Mouse (Mus musculus): ENCODE measurements at regions not wholly inside any gene's neighbourhood (a gene's known extent, or its start where the extent isn't known, plus 50 kb on each side); places are given as distances from the start of the nearest gene placed in this dataset.
"Not testable (repeated sequence)": the region's sequence is repeated elsewhere in the genome, so short reads cannot be mapped to it uniquely, and the experiment has no call there.

DNA sequence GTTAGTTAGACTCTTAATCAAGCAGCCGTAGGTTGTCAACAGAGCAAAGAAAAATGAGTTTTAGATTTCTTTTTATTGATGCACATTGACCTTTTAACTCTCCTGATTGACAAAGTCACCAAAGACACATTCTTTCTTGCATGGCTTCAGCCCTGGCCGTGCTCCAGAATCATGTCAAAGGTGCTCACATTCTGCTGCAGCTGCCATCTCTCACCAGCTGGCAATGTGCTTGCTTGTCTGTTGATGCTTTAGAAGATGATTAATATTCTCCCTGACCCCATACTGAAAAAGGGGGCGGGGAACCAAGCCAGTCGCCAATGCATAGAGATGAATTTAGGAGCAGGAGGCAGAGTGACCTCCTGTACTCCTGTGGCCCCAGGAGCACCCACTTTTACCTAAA, 510.1 kb downstream of the Hace1 start:
- DNase-seq (ENCODE audit: low spot score): no peak

DNA sequence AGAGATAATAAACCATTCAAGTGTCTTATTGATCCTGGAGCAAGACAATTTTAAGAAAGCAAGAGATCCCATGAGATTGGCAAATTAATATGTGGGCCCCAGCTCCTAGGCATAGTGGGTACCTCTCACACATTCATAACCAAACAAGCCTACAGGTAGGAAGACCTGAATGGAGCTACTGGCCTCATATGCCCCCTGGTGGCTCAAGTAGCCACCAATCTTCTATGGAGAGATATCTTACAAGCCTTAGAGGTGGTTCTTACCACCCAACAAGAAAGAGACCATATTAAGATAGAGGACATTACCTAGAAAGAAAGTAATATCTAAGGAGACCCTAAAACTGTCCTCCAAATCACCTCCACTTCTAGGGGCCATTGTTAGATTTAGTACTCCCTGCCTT, 523.2 kb downstream of the Hace1 start:
- no peak for DNase-seq (ENCODE audit: low spot score)

- no peak for DNase-seq (ENCODE audit: low spot score)
Measured at GRCm38 (mm10) chr10:46108810-46109209, 531.2 kb downstream of the Hace1 start.

DNA sequence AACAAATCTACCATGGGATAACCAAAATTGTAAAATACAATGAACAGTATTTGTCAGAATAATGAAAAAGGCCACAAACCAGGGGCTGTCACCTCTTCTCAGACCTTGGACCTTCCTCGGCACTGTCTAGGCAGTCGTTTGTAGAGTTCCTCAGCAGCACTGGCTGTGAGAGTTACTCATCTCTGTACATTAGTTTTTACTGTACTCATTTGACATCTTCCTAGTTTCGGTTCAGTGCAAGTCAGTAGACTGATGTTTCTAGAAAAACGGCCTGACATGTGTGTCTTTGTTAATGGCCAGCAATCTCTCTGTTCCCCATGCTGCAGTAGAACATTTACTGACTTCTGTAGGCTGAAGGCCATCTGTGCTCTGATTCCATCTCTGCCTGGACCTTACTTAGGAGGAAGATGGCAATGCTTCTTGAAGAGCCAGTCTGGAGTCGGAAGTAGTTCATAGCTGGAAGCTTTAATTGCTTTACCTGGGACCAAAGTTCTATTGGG, 537.1 kb downstream of the Hace1 start:
- no peak for DNase-seq (ENCODE audit: low spot score)

DNA sequence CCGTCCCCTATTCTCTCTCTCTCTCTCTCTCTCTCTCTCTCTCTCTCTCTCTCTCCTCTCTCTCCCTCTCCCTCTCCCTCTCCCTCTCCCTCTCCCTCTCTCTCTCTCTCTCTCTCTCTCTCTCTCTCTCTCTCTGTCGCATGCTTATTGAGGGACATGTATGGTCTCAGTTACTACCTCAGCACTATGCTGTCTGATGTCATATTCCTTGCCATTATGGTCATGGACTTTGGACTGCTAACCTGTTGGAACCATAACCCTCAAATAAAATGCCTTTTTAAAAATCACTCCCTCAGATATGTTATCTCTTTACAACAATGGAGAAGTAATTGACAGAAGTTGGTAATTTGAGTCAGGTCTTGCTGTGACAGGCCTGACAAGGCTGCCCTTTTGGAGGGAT, 544.8 kb downstream of the Hace1 start:
- DNase-seq (ENCODE audit: low spot score): not testable (repeated sequence)

GRCm38 (mm10) chr10:46123795-46124194, 546.2 kb downstream of the Hace1 start:
- DNase-seq (ENCODE audit: low spot score): no peak

DNA sequence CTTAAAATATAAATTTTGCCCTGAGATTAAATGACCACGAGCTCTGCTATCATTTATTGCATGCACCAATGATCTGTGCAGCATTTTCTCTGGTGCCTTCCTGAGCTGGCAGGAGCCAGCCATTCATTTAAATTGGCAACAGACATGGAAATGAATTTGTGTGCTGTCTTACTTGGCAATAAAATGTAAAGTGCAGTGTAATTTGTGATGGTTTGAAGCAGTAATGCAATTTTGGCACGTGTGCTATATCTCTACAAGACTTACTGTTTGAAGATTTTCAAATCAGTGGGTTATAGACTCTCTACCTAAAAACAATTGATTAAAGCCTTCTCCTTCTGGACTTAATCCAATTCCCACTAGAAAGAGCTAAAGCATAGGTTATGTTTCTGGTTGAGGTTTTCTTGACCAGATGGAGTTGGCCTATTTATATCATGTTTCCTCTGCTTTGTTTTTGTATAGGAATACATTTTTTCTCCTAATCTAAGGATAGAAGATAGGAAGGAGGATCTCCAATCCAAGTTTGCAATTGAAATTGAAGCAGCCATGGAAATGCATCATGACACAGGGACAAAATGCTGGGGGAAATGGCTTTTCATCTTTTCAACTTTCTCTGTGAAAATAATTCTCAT, 557.6 kb downstream of the Hace1 start:
- no peak for DNase-seq (ENCODE audit: low spot score)

DNA sequence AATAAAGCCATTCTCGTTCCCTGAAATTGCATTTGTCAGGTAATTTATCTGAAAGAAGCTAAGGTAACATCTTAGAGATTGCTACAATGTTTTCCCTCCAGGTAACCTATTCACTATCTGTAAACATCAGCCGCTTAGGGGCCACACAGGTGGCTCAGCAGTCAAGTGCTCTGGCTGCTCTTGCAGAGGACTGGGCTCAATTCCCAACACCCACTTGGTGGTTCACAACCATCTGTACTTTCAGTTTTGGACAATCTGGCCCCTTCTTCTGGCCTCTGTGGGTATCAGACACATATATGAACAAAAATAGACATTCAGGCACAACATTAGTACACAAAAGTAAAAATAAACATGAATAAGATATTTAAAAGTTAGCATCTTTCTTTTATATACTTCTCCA, 596.4 kb downstream of the Hace1 start:
- no peak for DNase-seq (ENCODE audit: low spot score)

- no peak for DNase-seq (ENCODE audit: low spot score)
Measured at GRCm38 (mm10) chr10:46185763-46186458, 608.3 kb downstream of the Hace1 start.

- no peak for DNase-seq (ENCODE audit: low spot score)
Measured at GRCm38 (mm10) chr10:46194143-46194542, 616.5 kb downstream of the Hace1 start.

- no peak for DNase-seq (ENCODE audit: low spot score)
Measured at GRCm38 (mm10) chr10:46226837-46227402, 649.3 kb downstream of the Hace1 start.

DNA sequence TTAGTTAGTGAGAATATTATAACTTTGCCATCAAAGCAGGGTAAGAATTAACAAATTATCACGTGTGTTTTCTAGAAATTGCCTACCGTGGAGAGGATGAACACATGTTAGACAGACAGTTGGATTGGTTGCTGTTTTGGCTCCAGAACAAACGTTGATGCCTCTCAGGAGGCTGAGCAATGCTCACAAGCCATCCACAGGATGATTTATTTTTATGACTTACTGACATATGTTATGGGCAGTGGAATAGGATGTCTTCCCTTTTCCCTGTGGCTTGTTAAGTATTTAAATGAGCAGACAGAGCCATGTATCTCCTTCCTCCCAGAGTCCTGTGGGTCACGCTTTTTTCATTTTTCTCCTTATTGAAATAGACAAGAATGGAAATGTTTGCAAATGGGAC, 652.0 kb downstream of the Hace1 start:
- DNase-seq (ENCODE audit: low spot score): no peak

DNA sequence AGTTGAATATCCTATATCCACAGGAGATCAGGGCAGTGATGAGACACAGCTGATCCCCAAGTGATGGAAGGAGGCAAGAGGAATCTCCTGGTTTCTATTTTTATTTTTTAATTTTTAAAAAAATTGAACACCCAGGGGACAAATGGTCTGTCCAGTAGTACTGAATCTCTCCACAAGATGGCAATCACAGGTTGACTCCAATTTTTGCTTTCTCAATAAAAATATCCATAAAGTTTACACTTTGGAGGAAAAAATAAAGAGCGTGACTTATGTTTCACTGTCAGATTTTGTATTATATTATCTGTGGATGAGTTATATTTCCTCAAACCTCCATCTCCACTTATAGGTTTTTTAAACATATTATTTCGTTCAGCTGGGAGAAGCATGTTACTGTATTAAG, 658.0 kb downstream of the Hace1 start:
- no peak for DNase-seq (ENCODE audit: low spot score)

GRCm38 (mm10) chr10:46255575-46255974, 677.9 kb downstream of the Hace1 start:
- DNase-seq (ENCODE audit: low spot score): no peak

- DNase-seq (ENCODE audit: low spot score): no peak
Measured at GRCm38 (mm10) chr10:46269710-46270109, 692.1 kb downstream of the Hace1 start.

GRCm38 (mm10) chr10:46273846-46274245, 696.2 kb downstream of the Hace1 start:
- no peak for DNase-seq (ENCODE audit: low spot score)

- no peak for DNase-seq (ENCODE audit: low spot score)
Measured at GRCm38 (mm10) chr10:46294290-46294689, 716.7 kb downstream of the Hace1 start.

DNA sequence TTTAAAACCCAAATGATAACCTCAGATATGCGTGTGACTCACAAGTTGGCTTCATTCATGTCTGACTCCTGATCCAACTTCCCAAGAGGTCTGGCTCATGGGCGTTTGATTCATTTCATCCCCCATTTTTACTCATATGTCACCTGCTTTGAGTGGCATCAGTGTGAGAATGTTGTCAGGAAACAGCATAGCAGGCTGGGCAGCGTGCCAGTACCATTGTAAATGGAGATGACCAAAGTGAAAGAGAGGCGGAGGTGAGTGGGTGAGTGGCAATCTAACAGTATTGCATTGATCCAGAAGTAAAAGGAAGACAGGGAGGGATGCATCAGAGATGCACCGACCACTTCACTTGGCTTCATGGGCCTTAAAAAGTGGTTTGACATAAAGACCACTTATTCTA, 720.7 kb downstream of the Hace1 start:
- no peak for DNase-seq (ENCODE audit: low spot score)

GRCm38 (mm10) chr10:46299521-46299920, 721.9 kb downstream of the Hace1 start:
- no peak for DNase-seq (ENCODE audit: low spot score)

DNA sequence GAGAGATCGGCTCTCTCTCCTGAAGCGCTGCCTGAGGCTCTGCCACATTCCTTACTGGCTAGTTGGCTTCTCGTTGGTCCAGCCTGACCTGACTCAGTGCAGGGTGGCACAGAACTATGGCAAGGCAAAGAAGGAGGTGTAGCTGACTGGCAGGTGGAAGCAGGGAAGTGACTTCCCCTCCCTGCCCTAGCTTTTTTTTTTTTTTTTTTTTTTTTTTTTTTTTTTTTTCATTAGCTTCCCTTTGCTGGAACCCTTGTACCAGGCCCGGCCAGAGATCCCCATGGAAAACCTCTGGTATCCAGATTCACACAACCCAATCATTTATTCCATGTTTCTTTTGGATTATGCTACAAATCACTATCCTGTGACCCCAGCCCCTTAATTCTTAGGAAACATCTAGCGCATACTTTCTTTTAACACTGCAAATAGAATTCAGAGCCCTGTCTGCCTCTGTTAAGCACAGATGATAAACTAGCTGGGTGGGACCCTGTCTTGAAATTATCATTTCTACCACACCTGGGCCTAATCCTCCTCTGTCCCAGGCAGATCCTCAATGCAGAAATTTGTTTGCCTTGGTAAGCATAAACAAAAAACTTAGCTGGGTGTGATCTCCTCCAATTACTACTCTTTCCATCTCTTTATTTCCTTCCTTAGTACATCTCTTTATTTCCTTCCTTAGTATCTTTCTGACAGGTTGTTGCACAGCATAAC, 742.9 kb downstream of the Hace1 start:
- no peak for DNase-seq (ENCODE audit: low spot score)

DNA sequence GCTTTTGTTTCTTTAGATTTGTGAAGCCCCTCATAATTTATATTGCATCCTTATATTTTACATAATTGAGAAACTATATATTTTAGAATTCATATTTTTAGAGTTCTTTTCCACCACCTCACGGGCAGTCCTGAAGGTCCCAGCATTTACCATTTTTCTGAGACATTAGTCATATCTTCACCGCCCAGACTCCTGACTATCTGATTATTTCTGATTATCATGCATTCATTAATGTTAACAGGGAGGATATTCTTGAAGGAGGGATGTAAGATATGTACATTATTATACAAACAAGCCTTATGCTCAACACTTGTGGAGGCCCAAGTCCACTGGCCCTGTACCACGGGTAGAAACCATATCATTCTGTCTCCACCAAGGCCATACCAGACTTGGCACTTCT, 743.4 kb downstream of the Hace1 start:
- DNase-seq (ENCODE audit: low spot score): no peak

GRCm38 (mm10) chr10:46329052-46329451, 751.4 kb downstream of the Hace1 start:
- DNase-seq (ENCODE audit: low spot score): no peak
